Mouse (Mus musculus) small intestine, adult 2 months (tissue): Measurements from ENCODE around the gene Ifi211.
"Not testable (repeated sequence)": the region's sequence is repeated elsewhere in the genome, so short reads cannot be mapped to it uniquely, and the experiment has no call there.

Source experiments
- CTCF ChIP-seq: fragments of 200-500 bp; IDR thresholded peaks from 2 replicates; pipeline ENCODE4 v1.5.1; 2012; ENCODE audit warnings: low read depth, mild to moderate bottlenecking, control low read depth, inconsistent platforms, low read length, moderate library complexity, mixed read lengths; ENCODE audit not compliant: insufficient replicate concordance, insufficient read length; ENCODE audit errors: extremely low read depth
- POLR2A ChIP-seq: fragments of 200-500 bp; IDR thresholded peaks from 2 replicates; pipeline ENCODE4 v1.6.1; 2012; ENCODE audit warnings: low read depth, mild to moderate bottlenecking, control low read depth, inconsistent platforms, low read length, moderate library complexity

GRCm38 (mm10) chr1:173880004-173880666 lies 32.7 kb downstream of the Ifi211 start:
- TF ChIP-seq CTCF, POLR2A: not testable (repeated sequence)
